Mouse (Mus musculus) liver, embryonic 14.5 days (tissue): ENCODE results near the gene Gpx4.

ENCODE experiments used
- CTCF ChIP-seq: IDR thresholded peaks from 2 replicates; pipeline ENCODE4 v1.5.1; 2016; ENCODE audit warnings: antibody characterized with exemption, low read depth, control low read depth
- EP300 ChIP-seq: IDR thresholded peaks from 2 replicates; pipeline ENCODE4 v1.6.1; 2016; ENCODE audit warnings: antibody characterized with exemption, low read depth

- TF ChIP-seq CTCF (no peak), EP300 (no peak)
Measured at GRCm38 (mm10) chr10:80024229-80025043, 22.5 kb upstream of the Gpx4 start.
